Comparison of ENCODE assay signal across 16 mouse cellular contexts in genomic region chr7:68721520-68721919, GRCm38 (mm10).
"Had no signal": no experiment of that assay in that cellular context is flagged by ENCODE, and none has a peak within 500 bp of the region (broad histone marks: within the 10 kb centered on the region; RNA-seq: fewer than 3 reads in every experiment).

No protein-coding gene starts in this region.

- H3K27ac ChIP-seq: neural tube, embryonic 12.5 days; neural tube, embryonic 13.5 days; neural tube, embryonic 15.5 days; stomach, embryonic 15.5 days had no signal

- H3K27me3 ChIP-seq: neural tube, embryonic 12.5 days; neural tube, embryonic 13.5 days; neural tube, embryonic 15.5 days; stomach, embryonic 15.5 days had no signal

- H3K36me3 ChIP-seq: neural tube, embryonic 12.5 days; neural tube, embryonic 13.5 days; neural tube, embryonic 15.5 days; stomach, embryonic 15.5 days had no signal

- H3K4me2 ChIP-seq: neural tube, embryonic 12.5 days; neural tube, embryonic 13.5 days; neural tube, embryonic 15.5 days; stomach, embryonic 15.5 days had no signal

- H3K9me3 ChIP-seq: neural tube, embryonic 12.5 days; neural tube, embryonic 13.5 days; neural tube, embryonic 15.5 days; stomach, embryonic 15.5 days had no signal

- H3K4me1 ChIP-seq: neural tube, embryonic 12.5 days had no signal

- H3K9ac ChIP-seq: neural tube, embryonic 12.5 days; neural tube, embryonic 13.5 days; neural tube, embryonic 15.5 days; stomach, embryonic 15.5 days had no signal

- DNase-seq: retina, postnatal 1 day; right cerebral cortex, adult 18-20 months; right cerebral cortex, postnatal 14 days; right cerebral cortex, postnatal 25 days; right cerebral cortex, postnatal 4 days; spleen, adult 18-20 months; thymus, adult 18-20 months; thymus, adult 2 months; thymus, postnatal 14 days; thymus, postnatal 25 days; thymus, postnatal 36 days; thymus, postnatal 4 days had no signal

- H3K4me3 ChIP-seq: neural tube, embryonic 12.5 days; neural tube, embryonic 13.5 days; neural tube, embryonic 15.5 days; stomach, embryonic 15.5 days had no signal
